8 mouse cellular contexts compared by ENCODE assay signal in the genomic region with DNA sequence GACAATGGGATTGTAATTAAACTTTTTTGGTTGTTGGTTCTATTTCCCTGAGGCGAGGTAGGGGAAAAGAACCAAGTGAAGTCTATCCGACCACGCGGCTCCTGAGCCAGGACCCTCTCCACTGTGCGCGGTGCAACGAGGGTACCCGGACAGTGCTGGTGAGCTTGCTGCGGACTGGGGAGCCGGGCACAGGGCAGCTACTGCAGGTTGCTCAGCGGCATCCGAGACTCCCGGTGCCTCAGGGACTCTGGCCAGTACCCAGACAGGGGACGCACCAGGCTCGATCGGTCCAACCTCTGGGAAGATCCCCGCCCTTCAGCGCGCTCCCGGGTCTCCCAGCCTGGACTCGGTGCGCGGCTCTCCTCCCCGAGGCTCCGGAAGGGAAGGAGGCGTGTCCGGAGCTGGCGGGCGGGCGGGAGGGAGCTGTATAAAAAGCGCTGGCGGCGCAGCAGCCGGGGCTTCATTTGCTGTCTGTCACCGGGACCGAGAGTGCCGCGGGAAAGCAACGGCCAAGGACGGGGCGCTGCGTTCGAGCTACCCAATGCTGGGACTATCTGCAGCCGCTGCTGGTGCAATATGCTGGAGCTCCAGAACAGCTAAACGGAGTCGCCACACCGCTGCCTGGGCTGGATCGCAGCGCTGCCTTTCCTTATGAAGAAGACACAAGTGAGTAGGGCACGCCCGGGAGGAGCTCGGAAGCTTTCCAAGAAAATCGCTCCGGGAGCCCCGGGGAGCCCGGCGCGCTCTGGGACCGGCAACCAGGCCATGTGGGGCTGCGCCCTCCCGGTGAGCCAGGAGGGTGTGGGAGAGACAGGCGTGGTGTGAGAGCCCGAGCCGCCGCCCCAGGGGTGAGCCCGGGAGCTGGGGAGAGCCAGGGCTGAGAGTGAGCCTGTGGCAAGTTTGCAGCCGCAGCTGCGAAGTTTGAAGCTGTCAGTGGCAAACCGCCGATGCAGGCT. TPM values are rescaled to one million over a fixed set of nuclear protein-coding genes. Genes with fewer than 3 reads are reported as not detected.
DNase-seq lines count a peak whose midpoint lies in the region; ATAC-seq lines count a peak whose summit lies in the region.
"Had no signal": no experiment of that assay in that cellular context is flagged by ENCODE, and none has a peak within 500 bp of the region (broad histone marks: within the 10 kb centered on the region; RNA-seq: fewer than 3 reads in every experiment).

A gene (plus strand): TSS at position 261 of the 956 bp plus-strand sequence.

- peak within 1 kb of the TSS; percentile 86 for H3K4me2 ChIP-seq in intestine, embryonic 15.5 days (replicated peaks)

- ATAC-seq in intestine, embryonic 15.5 days: peak; percentile 93

- H3K4me1 ChIP-seq in intestine, embryonic 15.5 days (replicated peaks): peaks cover 17% of the 10 kb centered on the region

- intact Hi-C loops in left cerebral cortex, postnatal 4 days (cut with DNase I): loop anchor here (10.0 kb wide), 3 partner anchors 139 to 459 kb away; no protein-coding TSS in a partner anchor

- H3K27me3 ChIP-seq in intestine, embryonic 15.5 days (replicated peaks): no peaks in the 10 kb centered on the region

- peak; percentile 86 for DNase-seq in adrenal gland, postnatal 14 days
- peak; percentile 85 for DNase-seq in embryo, embryonic 10.5 days (ENCODE audit: low spot score)
- peak; percentile 54 to 73 for DNase-seq in gastrocnemius, postnatal 4 days (ENCODE audit: low spot score in 2 of 2)
- DNase-seq in left cerebral cortex, postnatal 4 days: peak; percentile 73
- peak; percentile 75 for DNase-seq in mesoderm, embryonic 11.5 days (ENCODE audit: low read depth, low spot score)
- DNase-seq in skeletal muscle tissue, adult 2 months (ENCODE audit: low read depth, low spot score): peak; percentile 52

- H3K9ac ChIP-seq in intestine, embryonic 15.5 days: peak within 1 kb of the TSS; percentile 87

- H3K36me3 ChIP-seq in intestine, embryonic 15.5 days: no peaks in the 10 kb centered on the region

- under 1% methylated on average over 63 of the region's 70 CpGs for WGBS in intestine, embryonic 15.5 days

- H3K27ac ChIP-seq in intestine, embryonic 15.5 days: peak within 1 kb of the TSS; percentile 93

- H3K9me3 ChIP-seq in intestine, embryonic 15.5 days: no peaks in the 10 kb centered on the region

- peak within 1 kb of the TSS; percentile 85 for H3K4me3 ChIP-seq in intestine, embryonic 15.5 days (replicated peaks)

RNA-seq across cellular contexts. Expression of the gene that starts here (rescaled TPM):
- 62.6 and 65.2 TPM in 2 replicates for total RNA-seq in adrenal gland, postnatal 14 days (2021)
- total RNA-seq in gastrocnemius, postnatal 4 days (2021): 10 to 100 TPM; 47.6 to 51.2 TPM
- polyA plus RNA-seq in intestine, embryonic 15.5 days (2015; fragmentation: Nextera tagmentation; extraction: Ambion mirVana): 28.5 and 32.7 TPM in 2 replicates
- total RNA-seq in left cerebral cortex, postnatal 4 days (2021): 10 to 100 TPM; 73.6 to 80.7 TPM
- total RNA-seq: neutrophil, adult 5-6 weeks had no signal

Comparison
In these comparisons a context has a peak if more than half of its experiments do, and no peak if none do; other contexts are left out.
1. Peak in every context shown above with its lines: DNase-seq, ATAC-seq, H3K4me3 ChIP-seq and H3K27ac ChIP-seq.